9 mouse cellular contexts compared by ENCODE assay signal in genomic region chr11:100281596-100282544, GRCm38 (mm10). TPM values are rescaled to one million over a fixed set of nuclear protein-coding genes. Genes with fewer than 3 reads are reported as not detected.
DNase-seq lines count a peak whose midpoint lies in the region; ATAC-seq and TF ChIP-seq lines count a peak whose summit lies in the region.
"Had no signal": no experiment of that assay in that cellular context is flagged by ENCODE, and none has a peak within 500 bp of the region (broad histone marks: within the 10 kb centered on the region; RNA-seq: fewer than 3 reads in every experiment).

No protein-coding gene starts in this region.

- WGBS in cerebellum, adult 2 months, result 22% methylated on average over 11 of the region's 11 CpGs
- WGBS in midbrain, embryonic 10.5 days, result 23% methylated on average over 11 of the region's 11 CpGs

- intact Hi-C loops in left cerebral cortex, adult 2 months (cut with DNase I), result loop anchor here (1.0 to 5.0 kb wide), 5 partner anchors 82 to 905 kb away; no protein-coding TSS in a partner anchor

- peak; percentile 73; the same call in 1 of the 2 replicates for TF ChIP-seq CTCF in cerebellum, adult 2 months (IDR thresholded peaks at IDR 0.05; ENCODE audit: borderline replicate concordance, insufficient read depth, low read depth, low read length)
- TF ChIP-seq CTCF in left cerebral cortex, adult 2 months (IDR thresholded peaks at IDR 0.05), result peak; percentile 76

- H3K27me3 ChIP-seq in cerebellum, adult 2 months (ENCODE audit: control insufficient read depth, insufficient read depth, low read length), result no peaks in the 10 kb centered on the region
- no peaks in the 10 kb centered on the region for H3K27me3 ChIP-seq in midbrain, embryonic 10.5 days (ENCODE audit: low read depth, poor library complexity, severe bottlenecking)

- no peak for TF ChIP-seq POLR2A in cerebellum, adult 2 months (IDR thresholded peaks at IDR 0.05; ENCODE audit: borderline replicate concordance, insufficient read depth, low read length)

- H3K9me3 ChIP-seq in midbrain, embryonic 10.5 days (replicated peaks), result no peaks in the 10 kb centered on the region
- H3K9me3 ChIP-seq: megakaryocyte, embryonic 14.5 days had no signal

- H3K4me3 ChIP-seq in cerebellum, adult 2 months (replicated peaks; ENCODE audit: insufficient read depth, low read depth, low read length), result no peak overlapping the region
- no peak overlapping the region for H3K4me3 ChIP-seq in left cerebral cortex, adult 2 months
- H3K4me3 ChIP-seq in midbrain, embryonic 10.5 days, result no peak overlapping the region
- H3K4me3 ChIP-seq: megakaryocyte, embryonic 14.5 days had no signal

- 0 out of 2 replicates have a peak, but pooled peaks cover 1% of the 10 kb centered on the region for H3K4me1 ChIP-seq in cerebellum, adult 2 months (ENCODE audit: control insufficient read depth, insufficient read depth, low read length)
- H3K4me1 ChIP-seq in midbrain, embryonic 10.5 days, result peaks cover 10% of the 10 kb centered on the region

- peak; percentile 93 for DNase-seq in R1 (ENCODE audit: low read depth, low spot score)
- DNase-seq in cerebellum, adult 2 months, result peak; percentile 54 to 75
- peak; percentile 90 for DNase-seq in forelimb bud, embryonic 11.5 days (ENCODE audit: low read depth, low spot score)
- DNase-seq in induced T-regulatory cell, adult 2 months (ENCODE audit: low read depth), result peak; percentile 90
- DNase-seq in left cerebral cortex, adult 2 months (ENCODE audit: extremely low spot score in 1 of 2, low spot score in 2 of 2), result peak; percentile 80 to 87
- peak; percentile 90 for DNase-seq in midbrain, embryonic 10.5 days (ENCODE audit: low spot score)
- DNase-seq in right cerebral cortex, postnatal 36 days (ENCODE audit: low spot score in 2 of 2), result peak; percentile 73

- no peak for ATAC-seq in inflammation-experienced regulatory T-cells, adult 6 months

- H3K36me3 ChIP-seq in midbrain, embryonic 10.5 days, result no peaks in the 10 kb centered on the region

- H3K27ac ChIP-seq in cerebellum, adult 2 months (ENCODE audit: insufficient read depth, low read length), result no peak overlapping the region
- H3K27ac ChIP-seq in left cerebral cortex, adult 2 months, result no peak overlapping the region
- peak overlapping the region; percentile 64 for H3K27ac ChIP-seq in midbrain, embryonic 10.5 days (replicated peaks)

RNA-seq across cellular contexts. Expression of gene Krt42, which starts 12.2 kb away (rescaled TPM):
- polyA plus RNA-seq in cerebellum, adult 2 months (2012; rRNA removed), result not detected in 2 replicates
- total RNA-seq in left cerebral cortex, adult 2 months (2021), result not detected
- polyA plus RNA-seq in midbrain, embryonic 10.5 days (2016; fragmentation: Nextera tagmentation; extraction: Ambion mirVana), result not detected in 2 replicates
- polyA plus RNA-seq in inflammation-experienced regulatory T-cells, adult 6 months (2017; shearing (Covaris generic)), result not detected

RNA-seq across cellular contexts. Expression of gene Krt17, which starts 21.0 kb away (rescaled TPM):
- polyA plus RNA-seq in cerebellum, adult 2 months (2012; rRNA removed), result 0.11 and 0.16 TPM in 2 replicates
- total RNA-seq in left cerebral cortex, adult 2 months (2021), result not detected
- 0.12 and 0.16 TPM in 2 replicates for polyA plus RNA-seq in midbrain, embryonic 10.5 days (2016; fragmentation: Nextera tagmentation; extraction: Ambion mirVana)
- 1 to 10 TPM; 1.8 to 4.5 (median 2.1) TPM for polyA plus RNA-seq in inflammation-experienced regulatory T-cells, adult 6 months (2017; shearing (Covaris generic))

RNA-seq across cellular contexts. Expression of gene Krt16, which starts 33.2 kb away (rescaled TPM):
- polyA plus RNA-seq in cerebellum, adult 2 months (2012; rRNA removed), result not detected in 2 replicates
- not detected for total RNA-seq in left cerebral cortex, adult 2 months (2021)
- polyA plus RNA-seq in midbrain, embryonic 10.5 days (2016; fragmentation: Nextera tagmentation; extraction: Ambion mirVana), result not detected in 2 replicates
- not detected for polyA plus RNA-seq in inflammation-experienced regulatory T-cells, adult 6 months (2017; shearing (Covaris generic))

RNA-seq across cellular contexts. Expression of gene Eif1, which starts 37.8 kb away (rescaled TPM):
- polyA plus RNA-seq in cerebellum, adult 2 months (2012; rRNA removed), result 430 and 502 TPM in 2 replicates
- 100 to 1,000 TPM; 746 to 811 TPM for total RNA-seq in left cerebral cortex, adult 2 months (2021)
- polyA plus RNA-seq in midbrain, embryonic 10.5 days (2016; fragmentation: Nextera tagmentation; extraction: Ambion mirVana), result 1,709 and 1,814 TPM in 2 replicates
- 1,000 to 10,000 TPM; 1,938 to 3,125 (median 2,500) TPM for polyA plus RNA-seq in inflammation-experienced regulatory T-cells, adult 6 months (2017; shearing (Covaris generic))

RNA-seq across cellular contexts. Expression of gene Gast, which starts 52.3 kb away (rescaled TPM):
- polyA plus RNA-seq in cerebellum, adult 2 months (2012; rRNA removed), result not detected in 2 replicates
- not detected for total RNA-seq in left cerebral cortex, adult 2 months (2021)
- 0.56 TPM in 1 of 2 replicates, not detected in the other for polyA plus RNA-seq in midbrain, embryonic 10.5 days (2016; fragmentation: Nextera tagmentation; extraction: Ambion mirVana)
- not detected for polyA plus RNA-seq in inflammation-experienced regulatory T-cells, adult 6 months (2017; shearing (Covaris generic))
